Mouse (Mus musculus): ENCODE measurements around the gene Bahcc1.
A peak's percentile ranks its signal among the peaks of the same experiment; 100 is the strongest.

The Bahcc1 gene

GRCm38 (mm10) chr11:120297767-120298166 lies 65.0 kb downstream of the Bahcc1 start:
- DNase-seq (ENCODE audit: low spot score) = no peak

GRCm38 (mm10) chr11:120298441-120299141 lies 65.8 kb downstream of the Bahcc1 start:
- no peak for DNase-seq (ENCODE audit: low spot score)

DNA sequence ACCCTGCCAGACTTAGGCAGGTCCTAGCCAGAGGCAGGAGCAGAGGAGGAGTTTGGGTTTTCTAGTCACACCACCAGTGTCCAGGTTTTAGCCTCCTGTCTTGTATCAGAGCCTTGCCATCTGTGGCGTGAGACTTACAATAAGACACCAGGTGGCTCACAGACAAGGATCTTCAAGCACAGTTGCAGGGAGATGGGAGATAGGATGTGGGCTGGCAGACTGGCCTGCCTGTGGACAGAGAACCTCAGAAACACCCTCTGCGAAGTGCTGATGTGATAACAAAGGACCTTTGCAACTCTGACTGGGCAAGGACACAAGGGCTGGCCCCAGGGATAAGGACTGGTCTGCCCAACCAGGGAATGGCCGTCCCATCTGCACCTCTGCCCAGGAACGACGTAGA lies 66.7 kb downstream of the Bahcc1 start:
- DNase-seq (ENCODE audit: low spot score) = no peak

GRCm38 (mm10) chr11:120303119-120303518 lies 70.4 kb downstream of the Bahcc1 start:
- DNase-seq (ENCODE audit: low spot score) = no peak

DNA sequence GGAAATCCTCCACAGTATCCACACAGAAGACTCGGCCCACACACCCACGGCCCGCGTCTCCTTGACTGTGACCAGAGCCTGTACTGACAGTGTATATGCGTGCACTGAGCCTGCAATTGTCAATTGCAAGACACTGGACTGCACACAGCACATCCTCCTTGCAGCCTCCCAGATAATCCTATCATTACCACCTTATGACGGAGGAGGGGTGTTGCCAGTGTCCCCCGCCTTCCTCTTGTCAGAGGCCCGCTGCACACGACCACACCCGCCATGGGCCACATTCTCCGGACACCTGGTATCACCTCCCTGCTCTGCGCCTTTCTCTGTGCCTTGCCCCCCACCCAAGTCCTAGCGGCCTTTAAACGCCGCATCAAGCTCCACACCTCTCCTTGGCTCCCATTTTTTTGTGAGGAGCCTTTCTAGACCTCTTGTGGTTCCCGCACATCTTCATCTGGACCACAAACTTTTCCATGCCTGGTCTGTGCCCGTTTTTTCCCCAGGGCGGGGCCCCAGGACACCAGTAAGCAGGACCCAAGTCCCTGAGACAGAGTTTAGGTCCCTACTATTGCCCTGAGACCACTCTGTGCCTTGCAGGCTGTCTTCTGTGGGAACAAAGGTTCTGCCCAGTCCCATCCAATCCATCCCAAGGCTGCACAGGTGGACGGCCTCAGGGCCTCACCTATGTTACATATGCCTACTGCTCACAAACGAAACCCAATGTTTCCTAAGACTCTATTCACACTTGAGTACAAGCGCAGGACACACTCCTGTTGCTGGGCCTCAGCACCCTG lies 71.0 kb downstream of the Bahcc1 start:
- no peak for DNase-seq (ENCODE audit: low spot score)

- DNase-seq (ENCODE audit: low spot score) = no peak
Measured at GRCm38 (mm10) chr11:120304350-120304694, 71.6 kb downstream of the Bahcc1 start.

- DNase-seq (ENCODE audit: low spot score) = peak; percentile 78
Measured at GRCm38 (mm10) chr11:120304886-120305534, 72.3 kb downstream of the Bahcc1 start.

GRCm38 (mm10) chr11:120305535-120306365 lies 73.0 kb downstream of the Bahcc1 start:
- DNase-seq (ENCODE audit: low spot score) = no peak

DNA sequence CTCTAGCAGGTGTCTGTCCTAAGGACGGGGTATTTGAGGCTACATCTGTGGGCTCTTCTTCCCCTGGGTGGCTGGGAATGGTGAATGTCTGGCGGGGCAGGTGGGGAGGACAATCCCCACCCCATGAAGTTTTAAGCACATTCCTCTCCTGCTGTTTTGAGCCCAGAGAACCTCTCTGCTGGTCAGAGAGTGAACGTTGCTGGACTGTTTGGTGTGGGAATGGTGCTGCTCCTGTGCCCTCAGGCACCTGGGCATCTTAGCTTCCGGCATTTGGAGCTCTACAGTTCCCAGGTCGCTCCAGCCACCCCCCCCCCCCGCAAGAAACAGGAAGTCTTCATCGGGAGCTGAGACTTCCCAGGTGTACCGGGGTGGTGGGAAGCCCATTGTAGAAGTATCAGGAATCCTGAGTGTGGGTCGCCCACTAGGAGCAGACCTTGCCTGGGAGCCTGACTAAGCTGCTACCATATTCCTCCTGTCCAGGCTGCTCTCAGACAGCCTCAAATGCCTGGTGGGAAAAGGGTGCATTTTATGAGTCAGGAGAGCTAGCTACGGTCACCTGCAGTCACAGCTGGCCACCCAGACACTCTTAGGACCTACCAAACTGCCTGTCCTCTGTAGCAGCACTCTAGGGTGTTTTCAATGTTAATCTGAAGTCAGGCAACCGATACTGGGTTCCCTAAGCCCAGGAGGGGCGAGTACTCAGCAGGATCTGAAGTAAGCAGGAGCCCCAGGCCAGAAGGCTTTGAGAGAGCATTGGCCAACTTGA lies 73.8 kb downstream of the Bahcc1 start:
- DNase-seq (ENCODE audit: low spot score) = no peak

- no peak for DNase-seq (ENCODE audit: low spot score)
Measured at GRCm38 (mm10) chr11:120307132-120307413, 74.3 kb downstream of the Bahcc1 start.

DNA sequence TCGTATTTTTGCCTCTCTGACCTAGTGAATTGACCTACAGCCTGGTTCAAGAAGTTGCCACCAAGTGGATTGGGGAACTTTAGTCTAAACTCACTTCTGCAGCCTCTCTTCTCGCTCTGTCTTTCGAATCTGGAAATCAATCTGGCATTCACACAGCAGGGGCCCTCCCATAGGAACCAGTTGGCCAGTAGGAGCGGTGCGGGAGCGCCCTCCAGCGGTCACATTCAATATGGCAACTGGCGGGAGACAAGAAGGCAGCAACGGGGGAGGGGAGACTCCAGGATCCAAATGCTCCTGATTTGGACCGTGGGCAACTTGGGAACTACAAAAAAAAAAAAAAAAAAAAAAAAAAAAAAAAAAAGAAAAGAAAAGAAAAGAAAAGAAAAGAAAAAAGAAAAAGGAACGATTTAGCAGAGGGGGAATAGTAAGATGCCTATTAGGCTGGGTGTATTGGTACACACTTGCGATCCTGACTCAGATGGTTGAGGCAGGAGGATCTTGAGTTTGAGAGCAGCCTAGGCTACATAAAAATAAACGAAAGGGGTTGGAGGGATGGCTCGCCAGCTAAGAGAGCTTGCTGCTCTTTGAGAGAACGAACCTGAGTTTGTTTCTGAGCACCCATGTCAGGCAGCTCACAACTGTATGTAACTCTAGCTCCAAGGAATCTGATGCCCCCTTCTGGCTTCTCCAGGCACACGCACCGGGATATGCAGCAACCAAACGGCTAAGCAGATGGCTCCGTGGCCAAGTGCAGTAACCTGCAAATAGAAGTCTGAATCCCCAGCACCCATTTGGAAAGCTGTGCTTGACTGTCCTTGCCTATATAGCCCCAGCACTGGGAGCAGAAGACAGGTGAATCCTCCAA lies 75.1 kb downstream of the Bahcc1 start:
- DNase-seq (ENCODE audit: low spot score) = peak; percentile 95

- DNase-seq (ENCODE audit: low spot score) = no peak
Measured at GRCm38 (mm10) chr11:120308441-120309320, 75.9 kb downstream of the Bahcc1 start.

DNA sequence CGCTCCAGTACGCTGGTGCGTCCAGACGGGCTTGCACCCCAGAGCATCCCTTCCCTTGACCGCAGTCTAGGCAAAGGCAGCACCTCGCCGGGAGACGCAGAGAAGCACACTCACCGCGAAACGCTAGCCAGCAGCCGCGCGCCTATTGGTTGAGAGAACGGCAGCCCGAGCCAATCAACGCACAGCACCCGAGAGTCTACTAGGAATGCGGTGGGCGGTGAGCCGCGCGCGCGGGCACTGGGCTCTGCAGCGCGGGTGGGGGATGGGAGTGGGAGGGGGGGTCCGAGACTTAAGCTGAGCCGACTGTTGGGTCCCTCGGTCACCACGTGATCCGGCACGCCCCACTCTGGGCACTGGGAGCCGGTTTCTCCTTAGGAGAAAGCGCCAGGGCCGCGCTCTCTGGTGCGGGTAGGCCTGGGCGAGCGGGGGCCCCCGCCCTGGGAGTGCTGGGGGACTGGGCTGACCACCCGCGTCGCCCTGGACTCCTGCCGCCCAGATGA lies 78.1 kb downstream of the Bahcc1 start:
- DNase-seq (ENCODE audit: low spot score) = peak; percentile 79

- DNase-seq (ENCODE audit: low spot score) = no peak
Measured at GRCm38 (mm10) chr11:120311561-120311960, 78.8 kb downstream of the Bahcc1 start.

DNA sequence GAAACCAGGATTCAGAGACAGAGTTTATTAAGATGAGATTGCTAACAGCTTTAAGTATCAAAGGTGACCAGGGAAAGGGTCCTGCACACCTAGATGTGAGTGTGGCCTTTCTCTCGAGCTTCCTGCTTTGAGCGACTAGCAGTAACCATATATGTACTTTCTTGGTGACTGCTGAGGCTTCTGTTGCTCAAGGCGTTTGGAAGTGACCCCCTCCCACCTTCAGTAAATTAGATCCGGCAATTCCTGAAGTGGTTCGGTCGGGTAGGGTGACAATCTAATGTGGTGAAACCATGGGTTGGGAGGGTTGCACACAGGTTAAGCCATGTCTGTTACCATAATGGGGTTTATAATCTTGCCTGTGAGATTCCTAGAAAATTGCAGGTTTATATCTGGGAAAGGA lies 79.3 kb downstream of the Bahcc1 start:
- no peak for DNase-seq (ENCODE audit: low spot score)

DNA sequence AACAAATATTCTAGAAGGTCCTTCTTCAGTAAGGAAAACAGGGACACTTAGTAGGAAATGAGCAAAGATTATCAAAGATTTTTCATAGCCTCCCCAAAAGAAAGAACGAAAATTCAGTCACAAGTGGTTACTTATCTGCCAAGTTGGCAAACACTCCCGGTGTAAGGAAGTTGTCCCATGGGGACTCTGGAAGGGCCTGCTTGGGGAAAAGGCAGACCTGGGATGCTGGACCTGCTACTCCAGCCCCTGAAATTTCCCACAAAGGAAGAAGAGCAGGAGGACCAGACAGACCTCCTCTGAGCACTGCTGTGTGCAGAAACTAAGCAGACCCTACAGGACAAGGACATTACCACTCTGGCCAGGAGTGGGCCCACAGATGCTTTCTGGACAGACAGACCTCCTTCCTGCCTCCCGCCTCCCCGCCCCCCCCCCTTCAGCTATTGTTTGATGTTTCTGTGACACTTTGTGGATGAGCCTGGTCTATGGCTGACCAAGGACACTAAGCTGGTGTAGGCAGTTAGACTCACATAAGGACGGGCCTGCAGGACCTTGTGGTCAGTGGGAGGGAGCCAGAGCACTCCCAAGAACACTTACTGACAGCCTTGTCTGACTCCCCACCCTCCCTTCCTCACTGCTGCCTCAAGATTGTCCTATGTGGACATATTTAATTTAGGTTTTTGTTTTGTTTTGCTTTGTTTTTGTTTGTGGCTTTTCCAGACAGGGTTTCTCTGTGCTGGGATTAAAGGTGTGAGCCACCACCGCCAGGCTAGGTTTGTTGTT lies 81.3 kb downstream of the Bahcc1 start:
- DNase-seq (ENCODE audit: low spot score) = no peak

- DNase-seq (ENCODE audit: low spot score) = no peak
Measured at GRCm38 (mm10) chr11:120314721-120315415, 82.1 kb downstream of the Bahcc1 start.

DNA sequence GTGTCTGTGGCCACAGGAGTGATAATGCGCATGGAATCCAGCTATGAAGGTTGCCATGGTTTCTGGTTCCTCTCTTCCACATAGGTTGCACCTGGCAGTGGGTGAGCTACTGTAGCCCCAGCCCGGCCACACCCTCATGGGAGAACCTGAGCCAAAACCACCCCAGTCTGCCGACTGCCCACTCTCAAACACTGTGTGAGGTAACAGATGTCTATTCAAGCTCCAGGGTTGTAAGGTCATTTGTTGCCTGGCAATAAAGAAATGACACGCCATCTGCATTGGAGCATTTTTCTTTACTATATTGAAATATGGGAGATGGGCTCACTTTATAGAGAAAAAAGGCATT lies 82.6 kb downstream of the Bahcc1 start:
- DNase-seq (ENCODE audit: low spot score) = no peak
